Mouse (Mus musculus): ENCODE measurements around the gene H2-Aa. TPM values are rescaled to one million over a fixed set of nuclear protein-coding genes. Genes with fewer than 3 reads are reported as not detected.

The H2-Aa gene
- total RNA-seq, 4 experiments from 2014 or later = 77.6 to 181 (median 140) TPM

GRCm38 (mm10) chr17:34261502-34261901 is 26.1 kb downstream of the H2-Aa start:
- DNase-seq = peak; percentile 59

- no peak for DNase-seq
Measured at GRCm38 (mm10) chr17:34260551-34260950, 27.1 kb downstream of the H2-Aa start.

- DNase-seq = peak; percentile 72
Measured at GRCm38 (mm10) chr17:34257594-34258375, 29.8 kb downstream of the H2-Aa start, which contains the start of gene H2-Ab1. Gene H2-Ab1 (plus strand): TSS chr17:34257689.

- DNase-seq = no peak
Measured at GRCm38 (mm10) chr17:34256501-34256900, 31.1 kb downstream of the H2-Aa start.

- DNase-seq = no peak
Measured at GRCm38 (mm10) chr17:34251666-34252065, 36.0 kb downstream of the H2-Aa start.

- DNase-seq = no peak
Measured at GRCm38 (mm10) chr17:34249878-34250277, 37.7 kb downstream of the H2-Aa start.

- DNase-seq = no peak
Measured at GRCm38 (mm10) chr17:34249361-34249760, 38.3 kb downstream of the H2-Aa start.

GRCm38 (mm10) chr17:34248764-34249163 is 38.9 kb downstream of the H2-Aa start:
- no peak for DNase-seq

GRCm38 (mm10) chr17:34247047-34247446 is 40.6 kb downstream of the H2-Aa start:
- no peak for DNase-seq

GRCm38 (mm10) chr17:34244656-34245055 is 43.0 kb downstream of the H2-Aa start:
- DNase-seq = no peak

- no peak for DNase-seq
Measured at GRCm38 (mm10) chr17:34240916-34241315, 46.7 kb downstream of the H2-Aa start.

- no peak for DNase-seq
Measured at GRCm38 (mm10) chr17:34240366-34240765, 47.3 kb downstream of the H2-Aa start.

GRCm38 (mm10) chr17:34239601-34240041 is 48.0 kb downstream of the H2-Aa start:
- DNase-seq = no peak

- no peak for DNase-seq
Measured at GRCm38 (mm10) chr17:34238706-34239105, 48.9 kb downstream of the H2-Aa start, which contains the start of gene H2-Ob. Gene H2-Ob (plus strand): TSS chr17:34238903.

- DNase-seq = no peak
Measured at GRCm38 (mm10) chr17:34237741-34238140, 49.9 kb downstream of the H2-Aa start.

GRCm38 (mm10) chr17:34236691-34237090 is 50.9 kb downstream of the H2-Aa start:
- no peak for DNase-seq

GRCm38 (mm10) chr17:34234926-34235325 is 52.7 kb downstream of the H2-Aa start:
- peak; percentile 59 for DNase-seq

Other genes with a start within 250 kb of the H2-Aa start
- 1 to 10 TPM in 3 of 4 experiments, under 1 TPM in 1; 0.55 to 1.7 (median 1.4) TPM for gene Col11a2, start 248.4 kb downstream of the H2-Aa start, total RNA-seq (2022)
- 1 to 10 TPM in 1 of 4 experiments, under 1 TPM in 3; 0.24 to 1.1 (median 0.64) TPM for gene H2-Oa, start 195.5 kb downstream of the H2-Aa start, total RNA-seq (2022)
- gene H2-DMa, start 168.3 kb downstream of the H2-Aa start, total RNA-seq (2022) = 10 to 100 TPM; 12.2 to 24.6 (median 21.1) TPM
- gene Brd2, start 165.2 kb downstream of the H2-Aa start, total RNA-seq (2022) = 100 to 1,000 TPM; 185 to 240 (median 215) TPM
- gene H2-DMb2, start 144.5 kb downstream of the H2-Aa start, total RNA-seq (2022) = 1 to 10 TPM; 2.0 to 4.5 (median 4.0) TPM
- gene H2-DMb1, start 134.8 kb downstream of the H2-Aa start, total RNA-seq (2022) = 10 to 100 TPM in 2 of 4 experiments, 1 to 10 TPM in 2; 5.2 to 11.5 (median 10.5) TPM
- 10 to 100 TPM; 19.5 to 22.2 (median 21.3) TPM for gene Tap1, start 100.3 kb downstream of the H2-Aa start, total RNA-seq (2022)
- 10 to 100 TPM; 16.7 to 30.6 (median 25.5) TPM for gene Psmb9, start 100.1 kb downstream of the H2-Aa start, total RNA-seq (2022)
- gene Psmb8, start 90.1 kb downstream of the H2-Aa start, total RNA-seq (2022) = 10 to 100 TPM; 30.4 to 41.2 (median 36.4) TPM
- 10 to 100 TPM; 53.9 to 71.1 (median 67.2) TPM for gene Tap2, start 84.3 kb downstream of the H2-Aa start, total RNA-seq (2022)
- gene H2-Ob, start 48.9 kb downstream of the H2-Aa start, total RNA-seq (2022) = 1 to 10 TPM; 1.3 to 1.8 (median 1.5) TPM
- 100 to 1,000 TPM in 3 of 4 experiments, 10 to 100 TPM in 1; 62.4 to 146 (median 115) TPM for gene H2-Ab1, start 30.1 kb downstream of the H2-Aa start, total RNA-seq (2022)
- 100 to 1,000 TPM in 3 of 4 experiments, 10 to 100 TPM in 1; 83.6 to 191 (median 159) TPM for gene H2-Eb1, start 18.0 kb upstream of the H2-Aa start, total RNA-seq (2022)
- not detected for gene H2-Eb2, start 37.8 kb upstream of the H2-Aa start, total RNA-seq (2022)
- gene Btnl2, start 67.0 kb upstream of the H2-Aa start, total RNA-seq (2022) = under 1 TPM; 0.40 to 0.90 (median 0.57) TPM
- not detected for gene Btnl1, start 89.3 kb upstream of the H2-Aa start, total RNA-seq (2022)
- gene BC051142, start 111.0 kb upstream of the H2-Aa start, total RNA-seq (2022) = 1 to 10 TPM; 1.7 to 8.6 (median 5.6) TPM
- not detected for gene Btnl4, start 189.5 kb upstream of the H2-Aa start, total RNA-seq (2022)
- gene Btnl6, start 229.5 kb upstream of the H2-Aa start, total RNA-seq (2022) = not detected

All from adrenal gland, adult 8-10 months (tissue).